Mouse (Mus musculus) embryonic facial prominence, embryonic 13.5 days (tissue): ENCODE results near the gene Tuba1c. TPM values are rescaled to one million over a fixed set of nuclear protein-coding genes. Genes with fewer than 3 reads are reported as not detected.
A peak's percentile ranks its signal among the peaks of the same experiment; 100 is the strongest.
"Not testable (repeated sequence)": the region's sequence is repeated elsewhere in the genome, so short reads cannot be mapped to it uniquely, and the experiment has no call there.

Experiments used
- ATAC-seq: fragments of 200-750 bp; cut with Nextera tagmentation; 2 replicates; pipeline ENCODE4 v1.8.0; 2017; ENCODE audit warnings: low read depth; ENCODE audit not compliant: insufficient number of reproducible peaks, insufficient read depth, low FRiP score, low TSS enrichment
- H3K27ac ChIP-seq: fragments of 300-500 bp; sonication (generic); 2 replicates; pipeline ENCODE4 v1.5.1; 2015; ENCODE audit warnings: moderate library complexity, mild to moderate bottlenecking, inconsistent platforms
- H3K27me3 ChIP-seq: fragments of 300-500 bp; sonication (generic); 2 replicates; pipeline ENCODE4 v1.6.1; 2015; ENCODE audit warnings: mild to moderate bottlenecking, inconsistent platforms
- H3K36me3 ChIP-seq: fragments of 300-500 bp; sonication (generic); 2 replicates; pipeline ENCODE4 v1.6.1; 2015; ENCODE audit warnings: mild to moderate bottlenecking, inconsistent platforms
- H3K4me1 ChIP-seq: fragments of 300-500 bp; sonication (generic); 2 replicates; pipeline ENCODE4 v1.6.1; 2015; ENCODE audit warnings: inconsistent platforms
- H3K4me2 ChIP-seq: fragments of 300-500 bp; sonication (generic); 2 replicates; pipeline ENCODE4 v1.6.1; 2015; ENCODE audit warnings: moderate library complexity, mild to moderate bottlenecking, inconsistent platforms
- H3K4me3 ChIP-seq: fragments of 300-500 bp; sonication (generic); 2 replicates; pipeline ENCODE4 v1.5.1; 2015; ENCODE audit warnings: mild to moderate bottlenecking, inconsistent platforms
- H3K9ac ChIP-seq: fragments of 300-500 bp; sonication (generic); 2 replicates; pipeline ENCODE4 v1.6.1; 2015; ENCODE audit warnings: mild to moderate bottlenecking, inconsistent platforms
- H3K9me3 ChIP-seq: fragments of 300-500 bp; sonication (generic); 2 replicates; pipeline ENCODE4 v1.6.1; 2016; ENCODE audit warnings: inconsistent platforms
- WGBS: fragments of 180-500 bp; shearing (Covaris S2); methylation state at CpG from one replicate; pipeline ENCODE4 v1.1.7; 2015; ENCODE audit warnings: mixed read lengths; 5-methylcytosine and 5-hydroxymethylcytosine counted together
- polyA plus RNA-seq: library from polyadenylated mRNA; unstranded; fragments of >200 nt; fragmentation: Nextera tagmentation; extraction: Ambion mirVana; gene quantifications from 2 replicates; pipeline ENCODE4 v1.2.1, GENCODE M21; 2015

Gene Tuba1c
- polyA plus RNA-seq, 1 experiment from 2014 or later: 124 TPM

DNA sequence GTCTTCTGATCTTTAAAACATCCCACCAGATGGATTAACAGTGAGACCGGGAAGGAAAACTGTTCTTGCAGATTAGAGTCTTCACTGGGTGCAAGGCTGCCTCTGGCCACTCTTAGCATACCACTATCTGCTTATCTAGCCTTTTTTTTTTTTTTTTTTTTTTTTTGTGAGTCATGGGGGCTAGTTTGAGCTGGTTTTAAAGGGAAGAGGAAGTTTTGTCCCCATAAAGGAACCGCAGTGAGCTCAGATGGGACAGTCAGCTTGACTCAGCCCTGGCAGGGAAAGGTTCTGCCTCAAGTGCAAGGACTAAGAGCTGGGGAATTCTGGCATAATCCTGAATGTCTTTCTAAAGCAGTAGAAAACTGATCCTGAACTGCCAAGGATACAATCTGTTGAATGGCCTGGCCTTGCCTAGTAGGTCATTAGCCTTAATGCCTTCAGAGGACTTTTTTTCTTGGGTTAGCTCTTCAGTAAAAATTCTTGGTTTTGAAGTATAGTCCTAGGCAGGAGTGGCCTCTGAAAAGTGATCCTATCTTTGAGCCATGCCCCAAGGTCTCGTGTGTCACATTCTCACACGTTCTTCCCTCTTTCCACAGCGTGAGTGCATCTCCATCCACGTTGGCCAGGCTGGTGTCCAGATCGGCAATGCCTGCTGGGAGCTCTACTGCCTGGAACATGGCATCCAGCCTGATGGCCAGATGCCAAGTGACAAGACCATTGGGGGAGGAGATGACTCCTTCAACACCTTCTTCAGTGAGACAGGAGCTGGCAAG lies 4.0 kb downstream of the Tuba1c start:
- 83% methylated on average over 7 of the region's 7 CpGs for WGBS
- Histone ChIP-seq H3K27ac (0 out of 2 replicates have a peak overlapping the region, but pooled peaks have one; percentile 22), H3K9me3 (no peaks in the 10 kb centered on the region), H3K36me3 (peaks cover 33% of the 10 kb centered on the region), H3K9ac (no peak overlapping the region), H3K4me1 (peaks cover 30% of the 10 kb centered on the region), H3K4me3 (no peak overlapping the region), H3K27me3 (no peaks in the 10 kb centered on the region), H3K4me2 (peak overlapping the region; percentile 84; the same call in 1 of the 2 replicates)
- no peak for ATAC-seq

DNA sequence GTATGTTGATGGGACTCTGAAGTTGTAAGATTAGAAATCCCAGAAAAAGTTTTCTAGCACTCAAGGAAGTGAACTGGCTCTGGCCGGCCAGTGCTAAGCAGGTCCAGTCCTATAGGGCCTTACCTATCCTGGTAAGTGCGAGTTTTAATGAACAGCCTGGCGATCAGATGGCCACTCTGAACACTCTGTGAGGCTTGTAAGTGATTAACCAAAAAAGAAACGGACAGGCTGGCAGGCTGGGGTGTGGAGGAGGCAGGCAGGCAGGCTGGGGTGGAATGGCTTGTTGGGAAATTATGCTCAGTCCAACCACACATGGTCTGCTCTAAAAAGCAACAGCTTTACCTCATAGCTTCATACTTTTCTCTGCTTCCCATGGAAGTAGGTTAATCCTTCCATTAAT lies 5.7 kb downstream of the Tuba1c start:
- H3K27me3 ChIP-seq: no peaks in the 10 kb centered on the region
- H3K9ac ChIP-seq: no peak overlapping the region
- no peak overlapping the region for H3K4me3 ChIP-seq
- peaks cover 33% of the 10 kb centered on the region for H3K36me3 ChIP-seq
- ATAC-seq: no peak
- no peak overlapping the region for H3K4me2 ChIP-seq
- no peak overlapping the region for H3K27ac ChIP-seq
- H3K9me3 ChIP-seq: no peaks in the 10 kb centered on the region
- H3K4me1 ChIP-seq: peaks cover 25% of the 10 kb centered on the region
- 89% methylated on average over 4 of the region's 4 CpGs for WGBS

DNA sequence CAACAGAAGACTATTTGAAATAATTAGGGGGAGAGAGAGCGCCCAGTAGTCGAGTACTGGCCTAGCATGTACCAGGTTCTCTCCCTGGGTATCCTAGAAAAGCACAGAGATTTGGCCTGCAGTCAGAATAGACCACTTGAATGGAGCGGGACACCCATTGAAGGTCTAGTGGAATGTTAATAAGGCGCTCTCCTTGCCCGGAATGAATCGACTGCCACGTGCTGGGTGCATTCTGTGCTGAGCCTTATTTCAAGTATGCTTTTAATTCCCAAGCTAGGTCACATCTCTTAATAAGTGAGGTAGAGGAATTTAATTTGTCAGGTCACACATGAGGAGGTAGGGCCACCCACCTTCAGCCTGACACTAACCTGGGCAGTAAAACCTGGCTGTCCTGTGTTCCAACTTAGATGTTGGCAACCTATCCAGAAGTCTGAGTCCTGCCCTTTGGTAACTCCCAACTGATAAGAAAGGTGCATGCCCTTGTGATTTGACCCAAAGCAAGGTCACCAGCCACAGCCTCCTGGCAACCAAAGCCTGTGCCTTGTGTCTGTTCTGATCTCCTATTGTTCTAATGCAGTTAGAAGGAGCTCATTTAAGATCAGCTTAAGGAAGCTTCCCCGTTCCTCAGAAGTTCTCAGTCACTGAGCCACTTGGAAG lies 6.7 kb downstream of the Tuba1c start:
- H3K4me2 ChIP-seq: no peak overlapping the region
- no peak for ATAC-seq
- no peaks in the 10 kb centered on the region for H3K9me3 ChIP-seq
- no peak overlapping the region for H3K9ac ChIP-seq
- H3K4me3 ChIP-seq: no peak overlapping the region
- H3K27ac ChIP-seq: no peak overlapping the region
- peaks cover 27% of the 10 kb centered on the region for H3K4me1 ChIP-seq
- H3K36me3 ChIP-seq: peaks cover 33% of the 10 kb centered on the region
- WGBS: 90% methylated on average over 8 of the region's 8 CpGs
- H3K27me3 ChIP-seq: no peaks in the 10 kb centered on the region

DNA sequence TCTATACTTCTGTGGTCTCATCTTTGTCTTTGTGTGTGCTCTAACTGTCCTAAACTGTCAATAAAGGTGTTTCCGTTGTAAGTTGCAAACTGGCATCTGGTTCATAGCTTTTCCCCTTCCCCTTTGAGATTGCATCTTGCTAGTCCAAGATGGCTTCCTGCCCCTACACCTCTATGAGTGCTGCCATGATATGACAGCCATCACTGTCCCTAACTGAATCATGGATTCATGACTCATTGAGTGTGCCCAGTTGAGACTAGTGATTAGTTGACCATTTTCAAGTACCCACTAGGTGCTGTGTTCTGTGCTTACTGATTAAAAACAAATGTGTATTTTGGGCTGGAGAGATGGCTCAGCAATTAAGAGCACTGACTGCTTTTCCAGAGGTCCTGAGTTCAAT lies 8.3 kb downstream of the Tuba1c start:
- Histone ChIP-seq H3K4me3 (no peak overlapping the region), H3K36me3 (peaks cover 33% of the 10 kb centered on the region), H3K27me3 (no peaks in the 10 kb centered on the region), H3K27ac (no peak overlapping the region), H3K4me2 (no peak overlapping the region), H3K9me3 (no peaks in the 10 kb centered on the region), H3K9ac (no peak overlapping the region), H3K4me1 (peaks cover 17% of the 10 kb centered on the region)
- no peak for ATAC-seq
- WGBS: 91% methylated on average over 1 of the region's 1 CpGs

DNA sequence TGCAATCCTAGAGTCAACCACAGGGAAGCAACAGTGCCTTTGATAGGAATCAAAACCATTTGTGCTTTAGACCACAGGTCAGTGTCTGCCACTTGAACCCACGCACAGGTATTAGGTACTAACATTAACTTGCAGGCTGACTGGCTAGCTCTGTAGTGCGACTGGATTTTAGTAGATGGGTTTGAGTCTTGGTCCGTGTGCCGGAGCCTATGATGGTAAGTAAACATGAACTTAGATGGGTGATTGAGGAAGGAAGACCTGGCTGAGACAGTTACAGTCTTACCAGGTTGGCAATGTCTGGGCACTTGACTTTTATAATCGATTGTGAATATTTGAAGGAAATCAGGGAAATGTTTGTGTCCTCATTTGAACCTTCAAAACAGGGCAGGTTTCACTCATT lies 9.1 kb downstream of the Tuba1c start:
- Histone ChIP-seq H3K9me3 (no peaks in the 10 kb centered on the region), H3K27me3 (no peaks in the 10 kb centered on the region), H3K4me2 (no peak overlapping the region), H3K27ac (no peak overlapping the region), H3K9ac (no peak overlapping the region), H3K4me1 (peaks cover 13% of the 10 kb centered on the region), H3K36me3 (peaks cover 31% of the 10 kb centered on the region), H3K4me3 (no peak overlapping the region)
- 90% methylated on average over 5 of the region's 5 CpGs for WGBS
- no peak for ATAC-seq

DNA sequence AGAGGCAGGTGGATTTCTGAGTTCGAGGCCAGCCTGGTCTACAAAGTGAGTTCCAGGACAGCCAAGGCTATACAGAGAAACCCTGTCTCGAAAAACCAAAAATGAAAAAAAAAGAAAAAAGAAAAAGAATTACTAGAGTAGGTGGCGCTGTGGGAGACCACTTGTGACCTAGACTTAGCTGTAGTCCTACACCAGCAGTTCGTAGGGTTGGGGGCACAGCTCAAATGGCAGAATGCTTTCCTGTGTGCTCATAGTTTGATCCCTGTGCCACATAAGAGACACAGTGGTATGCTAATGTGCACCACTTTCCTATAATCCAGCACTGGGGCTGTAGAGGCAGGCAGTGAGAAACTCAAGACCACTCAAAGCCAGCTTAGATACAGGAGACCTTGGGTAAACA lies 9.6 kb downstream of the Tuba1c start:
- no peaks in the 10 kb centered on the region for H3K9me3 ChIP-seq
- H3K4me3 ChIP-seq: no peak overlapping the region
- 81% methylated on average over 4 of the region's 4 CpGs for WGBS
- no peak overlapping the region for H3K4me2 ChIP-seq
- no peak for ATAC-seq
- peaks cover 30% of the 10 kb centered on the region for H3K36me3 ChIP-seq
- no peak overlapping the region for H3K27ac ChIP-seq
- H3K27me3 ChIP-seq: no peaks in the 10 kb centered on the region
- peaks cover 13% of the 10 kb centered on the region for H3K4me1 ChIP-seq
- H3K9ac ChIP-seq: no peak overlapping the region

DNA sequence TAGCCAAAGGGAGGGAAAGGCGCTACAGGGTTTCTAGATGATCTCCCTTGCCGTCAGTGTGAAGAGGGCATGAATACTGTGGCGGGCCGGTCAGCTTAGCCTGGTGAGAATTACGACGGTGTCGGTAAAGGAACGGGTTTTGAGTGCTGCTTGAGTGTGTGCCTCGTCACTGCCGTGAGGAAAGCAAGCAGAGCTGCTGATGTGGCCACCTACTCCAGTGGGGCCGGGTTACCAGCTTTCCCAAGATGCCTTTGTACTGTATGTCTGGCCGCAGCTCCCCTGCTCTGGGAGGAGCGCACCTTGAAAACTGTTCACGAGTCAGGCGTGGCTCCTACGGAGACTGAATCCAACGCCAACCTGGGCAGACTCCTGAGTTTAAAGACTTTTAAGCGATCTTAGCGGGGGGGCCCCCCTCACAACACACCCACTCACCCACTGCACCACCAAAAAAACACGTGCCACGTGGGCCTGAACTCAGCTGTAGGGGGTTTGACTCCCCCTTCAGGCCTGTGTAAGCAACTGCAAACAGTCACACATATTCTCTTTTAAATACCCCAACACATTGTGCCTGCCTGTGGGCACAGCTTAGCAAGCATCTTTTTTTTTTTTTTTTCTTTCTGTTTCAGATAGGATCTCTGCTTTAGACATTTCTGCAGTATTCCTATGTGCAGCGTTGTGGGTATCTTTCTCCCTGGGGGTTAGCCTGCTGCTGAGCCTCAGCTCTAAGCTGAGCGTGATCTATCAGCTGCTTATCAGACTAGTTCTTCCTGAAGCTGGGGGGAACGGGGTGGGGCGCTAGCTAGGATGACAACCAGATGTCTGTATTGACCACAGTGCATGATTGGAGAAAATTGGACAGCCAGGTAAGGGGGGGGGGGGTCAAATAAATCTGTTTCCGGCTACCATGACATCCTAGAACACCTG lies 10.6 kb downstream of the Tuba1c start:
- H3K4me2 ChIP-seq: no peak overlapping the region
- no peak overlapping the region for H3K9ac ChIP-seq
- no peaks in the 10 kb centered on the region for H3K9me3 ChIP-seq
- H3K4me1 ChIP-seq: peaks cover 13% of the 10 kb centered on the region
- H3K27ac ChIP-seq: no peak overlapping the region
- no peaks in the 10 kb centered on the region for H3K27me3 ChIP-seq
- peaks cover 21% of the 10 kb centered on the region for H3K36me3 ChIP-seq
- ATAC-seq: 0 out of 2 replicates have a peak, but pooled peaks have one; percentile 15
- H3K4me3 ChIP-seq: no peak overlapping the region
- 64% methylated on average over 26 of the region's 26 CpGs for WGBS

DNA sequence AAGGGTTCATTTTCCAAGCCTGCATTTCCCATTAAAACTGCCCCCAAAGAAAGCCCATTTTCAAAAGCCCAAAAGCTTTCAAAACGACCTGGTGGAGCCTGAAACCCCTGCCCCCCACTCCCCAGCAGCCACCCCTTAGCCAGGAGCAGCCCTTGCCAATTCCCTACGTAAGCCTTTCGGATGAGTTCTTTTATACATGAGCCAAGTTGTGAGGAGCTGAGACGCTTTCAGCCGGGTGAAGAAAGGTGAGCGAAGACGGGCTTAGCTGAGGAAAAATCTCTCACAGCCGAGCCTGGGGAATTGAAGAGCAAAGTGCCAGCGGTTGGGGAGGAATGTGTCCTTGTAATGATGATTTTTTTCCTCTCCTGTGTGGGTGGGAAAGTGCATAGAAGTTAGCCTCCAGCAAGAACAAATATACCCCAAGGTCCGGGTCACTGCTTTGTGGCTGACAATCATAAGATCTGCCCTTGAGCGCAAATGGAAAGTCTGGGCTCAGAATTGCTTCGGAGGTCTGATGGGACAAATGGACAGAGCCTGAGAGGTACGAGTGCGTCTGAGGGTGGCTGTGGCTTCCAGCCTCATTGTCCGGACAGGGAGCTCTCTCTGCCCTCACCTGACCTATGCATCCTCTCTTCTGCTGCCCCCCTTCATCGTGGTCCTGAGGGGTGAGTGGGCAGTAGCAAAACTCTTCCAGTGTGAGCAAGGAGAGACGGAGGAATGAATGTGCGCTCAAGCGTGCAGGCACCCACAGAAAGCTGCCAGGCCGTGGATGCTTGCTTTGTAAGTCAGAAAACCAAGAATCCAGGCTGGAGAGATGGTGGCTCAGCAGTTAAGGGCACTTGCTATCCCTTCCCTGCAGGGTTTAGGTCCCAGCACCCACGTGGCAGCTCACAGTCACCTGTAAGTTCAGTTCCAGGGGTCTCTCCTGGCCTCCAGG lies 11.5 kb downstream of the Tuba1c start:
- Histone ChIP-seq H3K36me3 (peaks cover 12% of the 10 kb centered on the region), H3K4me2 (no peak overlapping the region)
- WGBS: 47% methylated on average over 21 of the region's 21 CpGs

DNA sequence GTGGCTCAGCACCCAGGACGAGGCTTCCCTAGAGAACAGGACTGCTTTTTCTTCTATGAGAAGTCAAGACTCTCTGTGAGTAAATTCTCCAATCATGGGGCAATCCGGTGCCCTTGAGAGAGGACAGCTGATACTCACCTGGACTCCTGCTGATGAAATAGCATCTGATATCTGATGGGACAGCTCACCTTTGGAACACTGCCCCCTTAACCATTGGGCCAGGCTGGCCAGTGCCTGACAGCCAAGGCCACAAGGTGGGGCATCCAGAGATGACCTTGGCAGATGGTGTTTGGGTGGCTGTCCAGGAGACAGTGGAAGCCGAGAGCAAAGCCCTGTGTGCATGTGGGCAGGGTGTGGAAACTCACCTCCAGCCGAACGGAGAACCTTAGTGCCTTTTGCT lies 12.6 kb downstream of the Tuba1c start:
- no peak for ATAC-seq
- H3K27me3 ChIP-seq: no peaks in the 10 kb centered on the region
- peaks cover 13% of the 10 kb centered on the region for H3K4me1 ChIP-seq
- H3K4me2 ChIP-seq: no peak overlapping the region
- no peak overlapping the region for H3K27ac ChIP-seq
- no peaks in the 10 kb centered on the region for H3K9me3 ChIP-seq
- 80% methylated on average over 5 of the region's 5 CpGs for WGBS
- no peak overlapping the region for H3K9ac ChIP-seq
- peaks cover 5% of the 10 kb centered on the region for H3K36me3 ChIP-seq
- H3K4me3 ChIP-seq: no peak overlapping the region

More for the DNA sequence above, 11.5 kb downstream of the Tuba1c start:
- H3K27ac ChIP-seq: no peak overlapping the region
- no peaks in the 10 kb centered on the region for H3K9me3 ChIP-seq
- no peak overlapping the region for H3K4me3 ChIP-seq
- H3K4me1 ChIP-seq: peaks cover 13% of the 10 kb centered on the region
- H3K9ac ChIP-seq: no peak overlapping the region
- no peaks in the 10 kb centered on the region for H3K27me3 ChIP-seq
- no peak for ATAC-seq

DNA sequence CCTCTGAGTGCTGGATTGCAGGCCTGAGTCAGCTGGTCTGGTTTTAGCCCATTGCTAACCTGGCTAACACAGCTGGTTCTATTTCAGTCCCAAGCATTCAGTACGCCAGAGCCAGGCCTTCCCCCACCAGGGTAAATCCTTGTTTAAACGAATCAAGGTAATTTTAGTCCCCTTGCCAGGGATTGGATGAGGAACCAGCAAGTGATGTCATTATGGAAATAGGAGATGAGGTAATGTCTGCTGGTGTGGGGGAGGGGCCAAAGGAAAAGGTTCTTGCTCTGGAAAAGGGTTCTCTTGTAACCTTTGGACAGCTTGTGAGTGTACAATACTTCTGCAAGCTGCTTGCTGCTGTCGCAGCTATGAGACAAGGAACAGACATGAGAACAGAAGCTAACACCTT lies 15.2 kb downstream of the Tuba1c start:
- 31% methylated on average over 3 of the region's 3 CpGs for WGBS
- H3K36me3 ChIP-seq: no peaks in the 10 kb centered on the region
- H3K4me2 ChIP-seq: no peak overlapping the region
- H3K9ac ChIP-seq: no peak overlapping the region
- ATAC-seq: no peak
- H3K27ac ChIP-seq: no peak overlapping the region
- no peak overlapping the region for H3K4me3 ChIP-seq
- peaks cover 13% of the 10 kb centered on the region for H3K4me1 ChIP-seq
- H3K27me3 ChIP-seq: no peaks in the 10 kb centered on the region
- no peaks in the 10 kb centered on the region for H3K9me3 ChIP-seq

DNA sequence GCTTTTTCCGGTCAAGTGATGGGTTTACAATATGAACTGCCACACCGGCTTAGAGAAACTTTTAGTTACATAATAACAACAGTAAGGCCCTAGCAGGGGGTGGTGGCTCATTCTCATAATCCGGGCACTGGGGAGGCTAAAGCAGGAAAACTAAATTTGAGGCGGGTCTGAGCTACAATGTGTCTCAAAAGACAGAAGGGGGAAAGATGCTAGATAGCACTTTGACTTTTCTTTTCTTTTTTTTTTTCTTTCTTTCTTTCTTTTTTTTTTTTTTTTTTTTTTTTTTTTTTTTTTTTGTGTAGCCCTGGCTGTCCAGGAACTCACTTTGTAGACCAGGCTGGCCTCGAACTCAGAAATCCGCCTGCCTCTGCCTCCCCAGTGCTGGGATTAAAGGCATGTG lies 16.0 kb downstream of the Tuba1c start:
- not testable (repeated sequence) for H3K4me3 ChIP-seq, H3K9ac ChIP-seq, H3K27me3 ChIP-seq, H3K27ac ChIP-seq, H3K36me3 ChIP-seq, H3K9me3 ChIP-seq, H3K4me2 ChIP-seq, ATAC-seq
- peaks cover 10% of the 10 kb centered on the region for H3K4me1 ChIP-seq
- 85% methylated on average over 6 of the region's 6 CpGs for WGBS
